Mouse (Mus musculus) G1E (cell line): ENCODE measurements around the gene Macrod2.

Source experiments
- CTCF ChIP-seq: IDR thresholded peaks from 2 replicates; pipeline ENCODE4 v1.5.1; 2012; ENCODE audit warnings: low read depth, low read length, inconsistent platforms, mixed read lengths
- GATA1 ChIP-seq: IDR thresholded peaks from 2 replicates; pipeline ENCODE4 v1.6.1; 2012; ENCODE audit warnings: borderline replicate concordance, low read length, inconsistent platforms, mixed read lengths
- TAL1 ChIP-seq: conservative IDR thresholded peaks from 2 replicates; pipeline ENCODE4 v1.6.1; 2012; ENCODE audit warnings: low read depth, low read length, inconsistent platforms, mixed read lengths

GRCm38 (mm10) chr2:142433126-142433525 lies 2038.0 kb downstream of the Macrod2 start:
- TF ChIP-seq CTCF: no peak
- TF ChIP-seq TAL1: no peak
- TF ChIP-seq GATA1: no peak
